Mouse (Mus musculus) kidney, embryonic 16.5 days (tissue): Measurements from ENCODE around the gene Togaram2. TPM values are rescaled to one million over a fixed set of nuclear protein-coding genes. Genes with fewer than 3 reads are reported as not detected.
"Not testable (repeated sequence)": the region's sequence is repeated elsewhere in the genome, so short reads cannot be mapped to it uniquely, and the experiment has no call there.

Experiments used
- ATAC-seq: fragments of 200-750 bp; cut with Nextera tagmentation; 2 replicates; pipeline ENCODE4 v1.8.0; 2017; ENCODE audit warnings: moderate TSS enrichment; ENCODE audit not compliant: low FRiP score, low TSS enrichment
- H3K27ac ChIP-seq: fragments of 300-500 bp; sonication (generic); 2 replicates; pipeline ENCODE4 v1.5.1; 2014; ENCODE audit warnings: low read length
- H3K27me3 ChIP-seq: fragments of 300-500 bp; sonication (generic); 2 replicates; pipeline ENCODE4 v1.6.1; 2014; ENCODE audit warnings: low read length, control low read depth, mixed read lengths; ENCODE audit not compliant: insufficient read depth
- H3K36me3 ChIP-seq: fragments of 300-500 bp; sonication (generic); 2 replicates; pipeline ENCODE4 v1.6.1; 2014; ENCODE audit warnings: low read length, control low read depth, mixed read lengths; ENCODE audit not compliant: insufficient read depth
- H3K4me1 ChIP-seq: fragments of 300-500 bp; sonication (generic); 2 replicates; pipeline ENCODE4 v1.6.1; 2014; ENCODE audit warnings: low read length, control low read depth, mixed read lengths; ENCODE audit not compliant: insufficient read depth
- H3K4me2 ChIP-seq: fragments of 300-500 bp; sonication (generic); replicated peaks from 2 replicates; pipeline ENCODE4 v1.6.1; 2014; ENCODE audit warnings: low read depth, low read length
- H3K4me3 ChIP-seq: fragments of 300-500 bp; sonication (generic); 2 replicates; pipeline ENCODE4 v1.5.1; 2014; ENCODE audit warnings: mild to moderate bottlenecking, low read length
- H3K9ac ChIP-seq: fragments of 300-500 bp; sonication (generic); replicated peaks from 2 replicates; pipeline ENCODE4 v1.6.1; 2014; ENCODE audit warnings: low read length
- H3K9me3 ChIP-seq: fragments of 300-500 bp; sonication (generic); 2 replicates; pipeline ENCODE4 v1.6.1; 2016; ENCODE audit warnings: low read length, control low read depth
- WGBS: fragments of 180-500 bp; shearing (Covaris S2); extraction: QIAGEN DNeasy Blood & Tissue Kit; methylation state at CpG from one replicate; pipeline ENCODE4 v1.1.7; 2014; 5-methylcytosine and 5-hydroxymethylcytosine counted together
- polyA plus RNA-seq: library from polyadenylated mRNA; unstranded; fragments of >200 nt; fragmentation: Nextera tagmentation; extraction: Ambion mirVana; gene quantifications from 2 replicates; pipeline ENCODE4 v1.2.1, GENCODE M21; 2015

Gene Togaram2
- polyA plus RNA-seq, result 0.08 and 0.25 TPM in 2 replicates

DNA sequence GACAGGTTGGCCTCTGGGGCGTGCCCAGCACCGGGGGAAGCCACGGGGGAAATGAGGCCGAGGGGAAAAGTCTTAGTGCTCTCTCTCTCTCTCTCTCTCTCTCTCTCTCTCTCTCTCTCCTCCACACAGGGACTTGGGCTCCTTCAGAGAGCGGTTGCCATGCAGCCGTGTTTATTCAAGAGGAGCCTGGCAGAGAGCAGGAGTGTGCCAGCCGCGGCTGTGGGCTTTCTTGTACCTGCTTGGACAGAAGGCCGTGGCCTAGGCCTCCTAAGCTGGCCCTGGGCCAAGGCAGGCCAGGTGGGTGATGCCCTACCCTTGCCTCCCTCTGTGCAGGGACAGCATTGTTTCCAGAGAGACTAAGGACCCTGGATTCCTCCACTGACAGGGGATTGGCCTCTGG is at the start of gene Togaram2:
Gene Togaram2, plus strand, starts transcription at position 170 of the 400 bp plus-strand sequence.
- no peak within 1 kb of the TSS; the same call in 1 of the 2 replicates for H3K9ac ChIP-seq
- H3K4me3 ChIP-seq, result no peak within 1 kb of the TSS
- no peaks in the 10 kb centered on the region for H3K36me3 ChIP-seq
- 47% methylated on average over 9 of the region's 9 CpGs for WGBS
- H3K4me2 ChIP-seq, result no peak within 1 kb of the TSS
- H3K9me3 ChIP-seq, result no peaks in the 10 kb centered on the region
- peaks cover 19% of the 10 kb centered on the region for H3K4me1 ChIP-seq
- no peaks in the 10 kb centered on the region for H3K27me3 ChIP-seq
- H3K27ac ChIP-seq, result no peak within 1 kb of the TSS
- peak; percentile 49; the same call in 1 of the 2 replicates for ATAC-seq

DNA sequence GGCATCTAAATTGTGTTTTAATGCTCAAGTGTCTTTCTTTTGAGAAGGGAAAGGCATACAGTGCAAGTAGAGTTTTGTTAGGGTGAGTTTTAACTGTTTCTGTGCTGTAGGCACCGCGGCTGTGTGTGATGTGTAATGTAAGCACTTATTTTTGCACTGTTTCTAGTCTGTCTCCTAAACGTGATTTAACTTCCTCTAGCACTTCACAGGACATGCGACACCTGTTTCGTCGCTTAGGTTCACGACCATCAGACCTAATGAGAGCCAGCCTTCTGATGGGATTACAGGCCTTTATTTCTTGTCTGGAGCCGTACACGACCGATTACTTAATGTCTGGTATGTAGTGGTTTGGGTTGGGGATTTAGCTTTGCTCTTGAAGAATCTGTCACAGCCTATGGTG is 41.3 kb upstream of the Togaram2 start:
- peaks cover 65% of the 10 kb centered on the region for H3K36me3 ChIP-seq
- H3K4me3 ChIP-seq, result no peak overlapping the region
- no peaks in the 10 kb centered on the region for H3K9me3 ChIP-seq
- 54% methylated on average over 10 of the region's 10 CpGs for WGBS
- H3K9ac ChIP-seq, result no peak overlapping the region
- no peaks in the 10 kb centered on the region for H3K4me1 ChIP-seq
- no peak for ATAC-seq
- H3K4me2 ChIP-seq, result no peak overlapping the region
- no peak overlapping the region for H3K27ac ChIP-seq
- H3K27me3 ChIP-seq, result no peaks in the 10 kb centered on the region

DNA sequence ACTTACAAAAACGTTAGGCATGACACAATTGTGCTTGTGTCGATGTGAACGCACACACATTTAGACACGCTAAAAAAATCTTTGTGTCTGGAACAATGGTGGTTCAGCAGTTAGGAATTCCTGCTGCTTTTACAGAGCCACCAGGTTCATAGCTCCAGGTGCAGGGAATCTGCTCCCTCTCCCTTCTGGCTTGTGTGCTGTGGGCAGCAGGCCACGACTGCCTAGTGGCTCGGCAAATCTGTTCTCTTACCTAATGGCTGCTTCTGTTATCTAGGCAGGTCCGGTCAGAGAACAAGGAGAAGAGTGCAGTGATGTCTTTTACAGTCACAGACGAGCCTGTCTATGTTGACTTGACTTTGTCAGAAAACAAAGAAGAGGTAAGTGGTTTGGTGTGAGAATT is 39.7 kb upstream of the Togaram2 start:
- H3K27ac ChIP-seq, result no peak overlapping the region
- H3K9me3 ChIP-seq, result no peaks in the 10 kb centered on the region
- no peaks in the 10 kb centered on the region for H3K4me1 ChIP-seq
- ATAC-seq, result no peak
- H3K27me3 ChIP-seq, result no peaks in the 10 kb centered on the region
- H3K4me2 ChIP-seq, result no peak overlapping the region
- H3K9ac ChIP-seq, result no peak overlapping the region
- H3K4me3 ChIP-seq, result no peak overlapping the region
- peaks cover 70% of the 10 kb centered on the region for H3K36me3 ChIP-seq
- 83% methylated on average over 8 of the region's 8 CpGs for WGBS

DNA sequence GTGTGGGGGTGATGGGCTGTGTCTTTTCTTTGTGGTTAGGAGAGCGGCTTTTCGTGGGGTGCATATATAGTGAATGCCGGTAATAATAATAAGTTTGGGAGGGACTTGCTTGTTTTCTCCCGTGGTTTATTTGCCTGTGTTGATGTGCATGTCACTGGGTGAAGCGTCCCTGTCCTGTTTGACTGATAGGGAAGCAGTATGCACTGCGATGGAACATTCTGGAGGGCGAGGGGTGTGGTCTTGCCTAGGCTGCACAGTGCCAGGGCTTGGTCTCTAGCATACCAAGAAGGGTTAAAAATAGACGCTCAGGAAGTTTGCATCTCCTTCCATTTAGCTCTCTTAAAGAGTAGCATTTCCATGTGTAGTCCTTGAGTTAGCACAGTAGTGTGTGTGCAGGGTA is 36.3 kb upstream of the Togaram2 start:
- no peaks in the 10 kb centered on the region for H3K9me3 ChIP-seq
- H3K4me1 ChIP-seq, result no peaks in the 10 kb centered on the region
- no peak for ATAC-seq
- 94% methylated on average over 8 of the region's 8 CpGs for WGBS
- no peak overlapping the region for H3K27ac ChIP-seq
- H3K36me3 ChIP-seq, result peaks cover 79% of the 10 kb centered on the region
- no peak overlapping the region for H3K9ac ChIP-seq
- H3K4me2 ChIP-seq, result no peak overlapping the region
- no peak overlapping the region for H3K4me3 ChIP-seq
- no peaks in the 10 kb centered on the region for H3K27me3 ChIP-seq

DNA sequence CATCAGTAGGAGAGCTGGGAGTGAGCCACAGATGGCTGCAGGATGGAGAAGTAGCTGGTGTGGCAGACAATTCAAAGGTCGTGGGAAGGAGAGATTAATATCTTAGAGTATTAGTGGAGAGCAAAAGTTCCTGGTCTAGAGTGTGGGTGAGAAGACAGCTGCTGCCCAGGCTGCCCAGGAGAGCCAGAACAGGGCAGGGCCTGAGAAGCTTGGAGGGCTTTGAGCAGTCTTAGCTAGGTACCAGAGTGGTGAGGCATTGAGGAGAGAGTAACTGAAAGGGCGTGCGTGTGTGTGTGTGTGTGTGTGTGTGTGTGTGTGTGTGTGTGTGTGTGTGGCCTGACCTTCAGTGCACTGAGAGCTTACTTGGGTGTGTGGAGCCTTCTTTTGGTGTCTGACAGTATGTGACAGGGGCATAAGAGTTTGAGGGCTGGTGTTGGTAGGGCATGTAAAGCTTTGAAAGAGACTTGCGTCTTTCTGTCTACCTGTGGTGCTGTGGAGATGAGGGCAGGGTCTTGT is 35.3 kb upstream of the Togaram2 start:
- Histone ChIP-seq H3K27me3 (no peaks in the 10 kb centered on the region), H3K9ac (no peak overlapping the region), H3K4me2 (no peak overlapping the region), H3K27ac (no peak overlapping the region), H3K36me3 (peaks cover 83% of the 10 kb centered on the region), H3K4me3 (no peak overlapping the region), H3K4me1 (no peaks in the 10 kb centered on the region), H3K9me3 (no peaks in the 10 kb centered on the region)
- ATAC-seq, result no peak
- 94% methylated on average over 4 of the region's 4 CpGs for WGBS

DNA sequence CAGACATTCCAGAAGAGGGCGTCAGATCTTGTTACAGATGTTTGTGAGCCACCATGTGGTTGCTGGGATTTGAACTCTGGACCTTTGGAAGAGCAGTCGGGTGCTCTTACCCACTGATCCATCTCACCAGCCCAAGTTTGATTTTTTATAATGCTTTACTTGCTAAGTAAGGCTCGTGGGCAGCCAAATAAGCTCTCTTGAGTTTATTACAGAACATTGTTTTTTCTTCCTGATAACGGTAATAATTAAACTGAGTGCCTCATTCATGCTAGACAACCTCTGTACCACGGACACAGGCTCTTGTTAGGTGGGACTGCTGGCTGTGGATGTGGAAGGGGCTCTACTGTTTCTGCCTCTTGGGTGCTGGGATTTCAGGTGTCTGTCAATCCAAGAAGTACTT is 34.0 kb upstream of the Togaram2 start:
- not testable (repeated sequence) for H3K4me2 ChIP-seq, ATAC-seq, H3K27ac ChIP-seq, H3K9ac ChIP-seq, H3K4me1 ChIP-seq, H3K9me3 ChIP-seq, H3K27me3 ChIP-seq, H3K4me3 ChIP-seq
- peaks cover 75% of the 10 kb centered on the region for H3K36me3 ChIP-seq
- WGBS, result 67% methylated on average over 5 of the region's 5 CpGs

DNA sequence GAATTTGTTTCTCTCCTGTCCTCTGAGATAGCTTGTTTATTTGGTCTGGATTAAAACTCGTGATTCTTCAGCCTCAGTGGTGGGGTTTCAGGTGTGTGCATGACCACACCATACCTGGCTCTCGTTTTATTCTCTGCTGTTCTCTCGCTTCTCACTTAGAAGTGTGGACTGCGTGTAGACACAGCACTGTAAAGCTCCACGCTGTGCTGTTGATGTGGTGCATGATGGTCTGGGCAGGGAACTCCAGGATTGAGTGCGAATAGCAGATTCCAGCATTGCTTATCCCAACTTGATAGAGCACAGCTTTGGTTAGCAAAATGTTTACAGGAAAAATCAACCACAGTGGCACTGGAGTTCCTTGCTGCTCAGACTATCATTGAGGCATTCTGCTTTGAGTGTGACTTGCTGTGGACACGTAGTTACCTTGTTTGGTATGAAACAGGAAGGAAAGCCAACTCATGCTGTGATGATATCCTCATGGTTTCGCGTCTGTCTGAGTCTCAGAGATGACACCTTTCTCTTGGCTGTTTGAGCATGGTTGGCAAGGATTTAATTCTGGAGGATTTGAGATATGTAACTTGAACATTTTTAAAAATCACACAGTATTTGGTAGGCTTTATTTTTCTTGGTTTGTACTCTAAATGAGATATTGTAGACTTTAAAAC is 32.5 kb upstream of the Togaram2 start:
- H3K27me3 ChIP-seq, result no peaks in the 10 kb centered on the region
- H3K4me1 ChIP-seq, result no peaks in the 10 kb centered on the region
- H3K36me3 ChIP-seq, result peaks cover 74% of the 10 kb centered on the region
- 92% methylated on average over 9 of the region's 9 CpGs for WGBS
- no peak overlapping the region for H3K27ac ChIP-seq
- no peak for ATAC-seq
- H3K9ac ChIP-seq, result no peak overlapping the region
- H3K9me3 ChIP-seq, result no peaks in the 10 kb centered on the region
- H3K4me3 ChIP-seq, result no peak overlapping the region
- H3K4me2 ChIP-seq, result no peak overlapping the region

DNA sequence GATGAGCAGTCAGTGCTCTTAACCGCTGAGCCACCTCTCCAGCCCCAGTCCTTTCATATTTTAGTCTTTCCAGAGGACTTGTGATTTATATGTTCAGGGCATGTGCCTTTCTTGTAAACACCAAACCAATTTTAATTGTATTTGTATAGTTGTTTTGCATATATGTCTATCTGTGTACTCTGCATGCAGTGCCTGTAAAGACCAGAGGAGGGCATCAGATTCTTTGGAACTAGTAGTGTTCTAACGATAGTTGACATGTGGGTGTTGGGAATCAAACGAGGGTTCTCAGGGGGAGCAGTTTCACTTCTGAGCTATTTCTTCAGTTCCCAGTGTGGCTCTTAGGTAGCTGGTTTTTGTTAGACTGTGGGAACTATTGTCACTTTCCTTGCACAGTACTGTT is 30.9 kb upstream of the Togaram2 start:
- H3K4me3 ChIP-seq, result no peak overlapping the region
- no peak overlapping the region for H3K27ac ChIP-seq
- H3K4me1 ChIP-seq, result no peaks in the 10 kb centered on the region
- no peak overlapping the region for H3K9ac ChIP-seq
- H3K4me2 ChIP-seq, result no peak overlapping the region
- H3K9me3 ChIP-seq, result no peaks in the 10 kb centered on the region
- ATAC-seq, result no peak
- H3K27me3 ChIP-seq, result no peaks in the 10 kb centered on the region
- 86% methylated on average over 3 of the region's 3 CpGs for WGBS
- peaks cover 69% of the 10 kb centered on the region for H3K36me3 ChIP-seq

DNA sequence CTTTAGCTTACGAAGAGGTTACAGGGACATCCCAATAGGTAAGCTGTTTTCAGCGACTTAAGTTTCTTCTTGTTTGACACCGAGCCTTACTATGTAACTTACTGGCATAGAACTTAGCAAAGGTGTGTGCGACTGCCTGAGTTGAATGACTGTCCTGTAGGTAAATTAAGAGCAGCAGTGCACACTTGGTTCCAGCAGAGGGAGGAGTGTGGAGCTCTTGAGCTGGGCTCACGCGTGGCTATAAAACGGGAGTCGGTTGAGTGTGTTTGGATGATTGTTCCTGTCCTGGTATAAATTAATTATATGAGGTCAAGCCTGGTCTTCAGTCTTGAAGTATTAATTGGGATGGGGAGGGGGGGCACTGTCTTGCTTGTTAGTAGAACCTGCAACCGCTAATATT is 23.1 kb upstream of the Togaram2 start:
- WGBS, result 87% methylated on average over 9 of the region's 9 CpGs
- Histone ChIP-seq H3K4me3 (no peak overlapping the region), H3K9ac (no peak overlapping the region), H3K36me3 (peaks cover 58% of the 10 kb centered on the region), H3K27me3 (no peaks in the 10 kb centered on the region), H3K4me1 (no peaks in the 10 kb centered on the region), H3K9me3 (no peaks in the 10 kb centered on the region), H3K4me2 (no peak overlapping the region), H3K27ac (no peak overlapping the region)
- ATAC-seq, result no peak

DNA sequence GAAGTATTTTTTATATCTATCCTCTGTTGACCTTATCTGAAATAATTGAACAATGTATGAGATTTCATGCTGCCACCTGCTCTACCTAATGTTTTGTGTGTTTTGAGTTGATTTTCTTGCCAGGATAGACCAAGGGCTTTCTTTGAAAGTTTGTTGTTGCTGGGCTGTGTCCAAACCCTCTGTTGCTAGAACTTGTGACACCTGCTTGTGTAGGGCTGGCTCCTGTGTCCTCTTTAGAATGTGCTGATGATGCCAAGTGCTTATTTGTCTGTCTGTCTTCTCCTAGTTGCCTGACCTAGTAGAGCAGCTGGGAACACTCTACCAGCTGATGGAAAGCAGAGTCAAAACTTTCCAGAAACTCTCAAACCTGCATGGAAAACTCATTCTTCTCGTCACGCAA is 20.6 kb upstream of the Togaram2 start:
- H3K27me3 ChIP-seq, result no peaks in the 10 kb centered on the region
- H3K36me3 ChIP-seq, result peaks cover 59% of the 10 kb centered on the region
- no peaks in the 10 kb centered on the region for H3K9me3 ChIP-seq
- no peak for ATAC-seq
- WGBS, result 92% methylated on average over 2 of the region's 2 CpGs
- H3K4me3 ChIP-seq, result no peak overlapping the region
- no peaks in the 10 kb centered on the region for H3K4me1 ChIP-seq
- H3K27ac ChIP-seq, result no peak overlapping the region
- H3K9ac ChIP-seq, result no peak overlapping the region
- no peak overlapping the region for H3K4me2 ChIP-seq
